Mouse (Mus musculus) lung, postnatal 36 days (tissue): ENCODE results near the gene Pck1.

Source experiments
- DNase-seq: peaks from one replicate; pipeline ENCODE4 v3.0.0; 2022; ENCODE audit warnings: mixed read lengths

Gene Pck1

GRCm38 (mm10) chr2:173175703-173176102, 22.9 kb downstream of the Pck1 start:
- DNase-seq: no peak

- DNase-seq: no peak
These were observed 24.6 kb downstream of the Pck1 start for GRCm38 (mm10) chr2:173177481-173177880.

GRCm38 (mm10) chr2:173177951-173178350, 25.1 kb downstream of the Pck1 start:
- no peak for DNase-seq

- DNase-seq: no peak
These were observed 26.2 kb downstream of the Pck1 start for GRCm38 (mm10) chr2:173179046-173179445.

- DNase-seq: no peak
These were observed 27.2 kb downstream of the Pck1 start for GRCm38 (mm10) chr2:173180026-173180425.

- no peak for DNase-seq
These were observed 28.0 kb downstream of the Pck1 start for GRCm38 (mm10) chr2:173180721-173181388.

DNA sequence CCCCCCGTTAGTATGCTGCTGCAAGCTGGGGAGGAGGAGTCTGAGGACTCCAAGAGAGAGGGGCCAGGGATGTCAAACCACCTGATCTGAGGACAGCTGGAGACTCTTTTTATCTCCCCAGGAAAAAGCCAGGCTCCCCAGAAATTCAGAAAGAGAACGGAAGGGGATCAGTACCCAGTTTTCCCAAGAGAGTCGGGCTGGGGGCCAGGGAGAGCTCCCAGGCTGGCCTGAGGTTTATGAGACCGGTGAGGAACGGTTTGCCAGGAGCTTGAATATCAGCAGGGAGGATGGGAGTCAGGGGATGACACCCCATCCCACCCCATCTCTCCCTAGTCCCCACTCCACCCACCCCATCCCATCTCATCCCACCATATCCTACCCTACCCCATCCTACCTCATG, 28.6 kb downstream of the Pck1 start:
- no peak for DNase-seq

DNA sequence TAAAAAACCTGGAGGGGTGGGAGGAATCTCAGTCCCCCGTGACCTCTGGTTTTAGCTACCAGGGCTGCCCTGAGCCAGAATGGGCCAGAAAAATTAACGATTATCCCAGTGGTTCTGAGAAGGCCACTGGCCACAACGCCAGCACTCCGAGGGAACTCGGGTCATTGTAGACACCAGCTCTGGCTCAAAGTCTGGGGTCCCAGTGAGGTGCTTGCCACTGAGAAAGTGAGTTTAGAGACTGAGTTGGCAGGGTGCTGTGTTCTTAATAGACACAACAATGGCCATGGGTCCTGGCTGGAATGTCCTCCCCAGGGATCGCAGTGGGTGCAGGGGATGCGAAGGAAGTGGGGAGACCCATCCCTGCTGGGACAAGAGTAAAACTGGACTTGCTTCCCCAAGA, 29.1 kb downstream of the Pck1 start:
- no peak for DNase-seq

DNA sequence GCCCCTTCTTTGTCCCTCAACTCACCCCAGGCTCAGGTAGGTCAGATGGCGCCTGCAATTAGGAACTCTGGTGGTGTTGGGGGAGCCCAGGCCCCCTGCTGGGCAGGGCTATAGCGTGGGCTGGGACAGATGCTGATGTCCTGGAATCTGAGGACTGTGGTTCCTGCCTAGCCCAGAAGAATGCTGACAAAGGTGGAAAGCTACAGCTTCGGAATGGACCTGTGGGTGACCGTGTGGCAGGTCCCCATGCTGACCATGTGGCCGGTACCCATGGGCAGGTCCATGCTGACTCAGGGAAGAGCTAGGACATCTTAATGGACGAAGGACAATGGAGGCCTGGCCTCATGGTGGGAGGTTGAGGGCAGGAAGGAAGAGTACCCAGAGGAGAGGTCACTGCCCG, 29.9 kb downstream of the Pck1 start:
- no peak for DNase-seq

- no peak for DNase-seq
These were observed 30.5 kb downstream of the Pck1 start for GRCm38 (mm10) chr2:173183311-173183710.

GRCm38 (mm10) chr2:173183836-173184460, 31.1 kb downstream of the Pck1 start:
- peak; percentile 79 for DNase-seq

- DNase-seq: no peak
These were observed 31.7 kb downstream of the Pck1 start for GRCm38 (mm10) chr2:173184475-173185080.

DNA sequence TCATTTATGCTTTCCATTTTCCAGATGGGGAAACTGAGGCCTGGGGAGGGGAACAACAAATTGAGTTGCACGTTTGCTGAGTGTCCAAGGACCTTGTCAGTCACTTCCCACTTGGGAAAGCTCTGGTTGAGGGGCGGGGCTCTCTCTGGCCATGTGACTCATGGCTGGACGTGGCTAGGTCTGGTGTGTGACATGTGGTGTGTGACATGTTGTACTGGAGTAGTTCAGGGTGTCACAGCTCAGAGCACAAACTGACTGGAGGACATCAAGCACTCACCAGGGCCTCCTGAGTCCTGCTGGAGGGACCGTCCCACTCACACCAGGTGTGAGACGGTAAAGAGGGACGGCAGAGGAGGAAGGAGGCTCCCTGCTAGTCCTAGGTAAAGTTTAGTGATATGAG, 32.4 kb downstream of the Pck1 start:
- no peak for DNase-seq

GRCm38 (mm10) chr2:173186047-173186943, 33.4 kb downstream of the Pck1 start:
- peak; percentile 90 for DNase-seq

DNA sequence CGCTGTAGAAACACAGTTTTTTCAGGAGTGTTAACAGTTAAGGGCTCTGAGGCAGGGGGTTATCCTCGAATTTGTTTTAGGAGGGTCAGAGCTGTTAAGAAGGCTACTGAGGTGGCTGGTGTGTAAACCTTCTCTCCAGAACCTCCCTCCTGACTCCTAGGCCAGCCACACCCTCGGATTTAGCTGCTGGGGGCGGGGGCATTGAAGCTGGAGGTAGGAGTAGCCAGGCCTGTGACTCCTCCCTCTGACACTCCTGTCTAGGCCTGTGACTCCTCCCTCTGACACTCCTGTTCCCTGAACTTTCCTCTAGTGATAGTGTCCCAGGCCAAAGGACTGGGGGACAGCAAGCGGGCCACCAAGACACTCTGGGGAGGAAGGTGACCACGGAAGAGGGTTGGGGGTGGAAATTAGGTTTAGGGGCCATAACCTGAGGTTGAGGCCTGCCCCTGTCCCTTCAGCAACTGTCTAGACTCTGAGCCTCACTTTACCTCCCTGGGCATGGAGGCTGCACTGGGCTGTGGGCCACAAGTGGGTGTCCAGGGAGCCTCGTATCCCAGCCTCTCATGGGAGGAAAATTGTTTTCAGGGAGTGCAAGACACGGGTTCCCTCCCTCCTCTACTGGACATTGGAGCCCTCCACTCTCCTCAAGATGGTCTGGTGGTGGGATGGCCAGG, 34.5 kb downstream of the Pck1 start:
- peak; percentile 50 for DNase-seq

DNA sequence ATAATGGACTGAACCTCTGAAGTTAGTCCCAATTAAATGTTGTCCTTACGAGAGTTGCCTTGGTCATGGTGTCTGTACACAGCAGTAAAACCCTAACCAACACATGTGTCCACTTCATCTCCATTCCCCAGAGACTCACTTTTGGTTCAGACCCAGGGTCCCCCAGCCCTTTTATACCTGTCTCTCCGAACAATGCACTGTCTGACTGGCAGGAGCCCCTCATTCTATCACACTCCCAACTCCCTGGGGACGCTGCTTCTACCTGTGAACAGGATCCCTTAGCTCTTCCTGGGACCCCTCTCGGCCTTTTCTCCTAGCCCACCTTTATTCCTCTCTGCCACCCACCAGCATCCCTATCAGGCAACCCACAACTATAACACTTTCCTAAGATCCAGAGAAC, 41.9 kb downstream of the Pck1 start:
- no peak for DNase-seq

DNA sequence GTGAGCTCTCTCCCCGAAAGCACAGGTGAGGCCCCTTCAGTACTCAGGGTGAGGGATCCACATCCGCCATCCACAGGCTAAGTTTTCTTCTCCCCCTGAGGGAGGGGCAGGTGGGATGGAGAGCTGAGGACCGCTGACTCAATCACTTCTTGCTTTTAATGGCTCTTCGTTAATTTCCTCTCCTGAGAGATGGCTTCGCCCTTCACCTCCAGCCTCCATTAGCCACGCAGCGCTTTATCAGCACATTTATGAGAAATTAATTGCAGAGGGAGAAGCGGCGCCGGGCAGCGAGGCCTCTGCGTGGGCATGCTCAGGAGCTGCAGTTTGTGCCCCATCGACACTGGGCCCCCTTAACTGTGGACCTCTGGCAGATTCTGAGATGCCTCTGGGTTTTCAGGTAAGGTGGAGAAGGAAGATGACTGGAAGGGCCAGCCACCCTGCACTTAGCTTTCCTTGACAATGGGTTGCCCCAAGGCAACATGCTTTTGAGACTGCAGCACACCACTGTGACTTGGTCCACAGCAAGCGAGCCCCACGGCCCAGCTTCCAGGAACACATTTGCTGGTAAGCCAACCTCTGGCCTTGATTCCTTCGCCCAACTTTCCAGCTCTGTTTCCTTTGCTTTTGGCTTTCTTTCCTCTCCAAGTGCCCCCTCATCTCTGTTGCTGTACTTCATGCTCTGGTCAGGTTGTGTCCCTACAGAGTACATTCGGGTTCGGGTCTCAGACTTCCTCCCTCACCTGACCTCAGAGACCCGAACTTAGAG, 50.3 kb downstream of the Pck1 start:
- DNase-seq: no peak

DNA sequence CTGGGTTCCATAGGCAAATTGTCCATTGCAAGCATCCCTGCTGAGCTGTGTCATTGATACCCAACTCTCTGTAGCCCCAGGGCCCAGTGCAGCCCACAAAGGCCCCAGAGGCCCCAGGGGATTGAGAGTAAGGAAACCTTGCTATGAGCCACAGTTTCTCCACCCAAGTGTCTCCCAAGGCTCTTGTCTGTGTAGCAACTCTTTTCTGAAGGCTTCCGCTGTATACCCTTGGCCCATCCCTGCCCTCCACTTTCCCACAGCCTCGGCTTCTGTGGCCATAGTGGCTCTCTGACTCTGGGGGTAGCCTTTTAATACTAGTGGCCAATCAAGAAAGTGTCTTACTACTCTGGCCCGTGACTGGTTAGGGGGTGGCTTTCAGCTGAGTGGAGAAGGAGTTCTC, 50.9 kb downstream of the Pck1 start:
- DNase-seq: no peak

DNA sequence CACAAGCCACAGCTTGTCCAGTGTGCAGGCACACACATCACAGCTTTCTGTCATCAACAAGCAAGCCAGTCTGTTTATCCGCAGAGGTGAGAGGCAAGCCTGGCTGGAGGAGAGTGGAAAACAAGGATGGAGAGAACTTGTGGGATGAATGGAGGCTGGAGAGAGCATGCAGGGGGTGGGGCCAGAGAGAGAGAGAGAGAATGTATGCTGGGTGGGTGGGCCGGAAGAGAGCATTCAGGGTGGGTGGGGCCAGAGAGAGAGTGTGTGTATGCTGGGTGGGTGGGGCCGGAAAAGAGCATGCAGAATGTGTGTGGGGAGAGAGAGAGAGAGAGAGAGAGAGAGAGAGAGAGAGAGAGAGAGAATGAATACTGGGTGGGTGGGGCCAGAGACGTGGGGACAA, 51.8 kb downstream of the Pck1 start:
- no peak for DNase-seq

GRCm38 (mm10) chr2:173205563-173206099, 52.8 kb downstream of the Pck1 start:
- no peak for DNase-seq

- no peak for DNase-seq
These were observed 54.2 kb downstream of the Pck1 start for GRCm38 (mm10) chr2:173207051-173207450.
